Mouse (Mus musculus) G1E-ER4 (cell line): Measurements from ENCODE around the gene Thoc3. TPM values are rescaled to one million over a fixed set of nuclear protein-coding genes. Genes with fewer than 3 reads are reported as not detected.

Source experiments
- GATA1 ChIP-seq: IDR thresholded peaks from one replicate; pipeline ENCODE4 v1.8.0; 2012; ENCODE audit warnings: low read length, inconsistent platforms
- polyA plus RNA-seq: library from polyadenylated mRNA; stranded (reverse); fragments of >175 nt; gene quantifications from 2 replicates; pipeline ENCODE4 v1.2.3, GENCODE M21; 2012

Gene Thoc3
- polyA plus RNA-seq, result 161 and 163 TPM in 2 replicates

GRCm38 (mm10) chr13:54468098-54469011 lies at the start of gene Thoc3:
Gene Thoc3, minus strand, starts transcription at chr13:54468849.
- TF ChIP-seq GATA1, result no peak

GRCm38 (mm10) chr13:54505920-54506319 lies 37.3 kb upstream of the Thoc3 start:
- no peak for TF ChIP-seq GATA1

- TF ChIP-seq GATA1, result no peak
Measured at GRCm38 (mm10) chr13:54504611-54505260, 36.1 kb upstream of the Thoc3 start.

GRCm38 (mm10) chr13:54503604-54504521 lies 35.2 kb upstream of the Thoc3 start, which contains the start of gene Simc1:
Gene Simc1, plus strand, starts transcription at chr13:54503779.
- TF ChIP-seq GATA1, result no peak

GRCm38 (mm10) chr13:54503278-54503603 lies 34.6 kb upstream of the Thoc3 start:
- TF ChIP-seq GATA1, result no peak

- peak; percentile 54 for TF ChIP-seq GATA1
Measured at GRCm38 (mm10) chr13:54501957-54502690, 33.5 kb upstream of the Thoc3 start.

GRCm38 (mm10) chr13:54501352-54501751 lies 32.7 kb upstream of the Thoc3 start:
- no peak for TF ChIP-seq GATA1

GRCm38 (mm10) chr13:54491381-54491780 lies 22.7 kb upstream of the Thoc3 start:
- no peak for TF ChIP-seq GATA1

- TF ChIP-seq GATA1, result no peak
Measured at GRCm38 (mm10) chr13:54490411-54490810, 21.8 kb upstream of the Thoc3 start.

GRCm38 (mm10) chr13:54481498-54481897 lies 12.8 kb upstream of the Thoc3 start:
- no peak for TF ChIP-seq GATA1

- no peak for TF ChIP-seq GATA1
Measured at GRCm38 (mm10) chr13:54479286-54479685, 10.6 kb upstream of the Thoc3 start.

GRCm38 (mm10) chr13:54475702-54476101 lies 7.1 kb upstream of the Thoc3 start:
- TF ChIP-seq GATA1, result no peak

- TF ChIP-seq GATA1, result no peak
Measured at GRCm38 (mm10) chr13:54474996-54475395, 6.3 kb upstream of the Thoc3 start.

GRCm38 (mm10) chr13:54471967-54472366 lies 3.3 kb upstream of the Thoc3 start:
- TF ChIP-seq GATA1, result no peak

- TF ChIP-seq GATA1, result no peak
Measured at GRCm38 (mm10) chr13:54469012-54469354, 334 bp upstream of the Thoc3 start.
